Mouse (Mus musculus) MEL (cell line): Measurements from ENCODE around the gene Slc30a10. TPM values are rescaled to one million over a fixed set of nuclear protein-coding genes. Genes with fewer than 3 reads are reported as not detected.

ENCODE experiments used
- DNase-seq: peaks from one replicate; pipeline ENCODE4 v3.0.0; 2011; ENCODE audit warnings: low read depth, low spot score
- H3K27ac ChIP-seq: 2 replicates; pipeline ENCODE4 v1.5.1; 2012; ENCODE audit warnings: low read depth, mild to moderate bottlenecking, control low read depth, low read length, moderate library complexity; ENCODE audit not compliant: control insufficient read depth
- H3K27me3 ChIP-seq, 2 experiments: fragments of 150-350 bp in 1 of 2; sonication (generic) in 1 of 2; 2 replicates each; pipeline ENCODE4 v1.6.1; 2012; ENCODE audit warnings: low read length in 2 of 2, mild to moderate bottlenecking in 2 of 2, improper control_type of control experiment in 1 of 2, moderate library complexity in 1 of 2; ENCODE audit not compliant: insufficient read depth in 2 of 2, control insufficient read depth in 1 of 2
- H3K36me3 ChIP-seq, 2 experiments: 2 replicates each; pipeline ENCODE4 v1.6.1; 2012 to 2014; ENCODE audit warnings: low read length in 2 of 2, improper control_type of control experiment in 1 of 2, inconsistent platforms in 1 of 2, mild to moderate bottlenecking in 1 of 2; ENCODE audit not compliant: insufficient read depth in 2 of 2, control insufficient read depth in 1 of 2
- H3K4me1 ChIP-seq, 2 experiments: fragments of 150-350 bp in 1 of 2; sonication (generic) in 1 of 2; 2 replicates each; pipeline ENCODE4 v1.6.1; 2012; ENCODE audit warnings: low read length in 2 of 2, improper control_type of control experiment in 1 of 2, mild to moderate bottlenecking in 1 of 2; ENCODE audit not compliant: insufficient read depth in 2 of 2, control insufficient read depth in 1 of 2
- H3K4me3 ChIP-seq, 2 experiments: fragments of 150-350 bp in 1 of 2; sonication (generic) in 1 of 2; 2 replicates each; pipeline ENCODE4 v1.5.1; 2012; ENCODE audit warnings: low read depth in 2 of 2, low read length in 2 of 2, mild to moderate bottlenecking in 2 of 2, moderate library complexity in 2 of 2, control low read depth in 1 of 2, improper control_type of control experiment in 1 of 2; ENCODE audit not compliant: control insufficient read depth in 1 of 2, insufficient read depth in 1 of 2
- H3K79me2 ChIP-seq: 2 replicates; pipeline ENCODE4 v1.6.1; 2012; ENCODE audit warnings: mild to moderate bottlenecking, low read length, moderate library complexity; ENCODE audit not compliant: control insufficient read depth, poor library complexity, insufficient read depth
- H3K9ac ChIP-seq: 2 replicates; pipeline ENCODE4 v1.6.1; 2012; ENCODE audit warnings: low read depth, mild to moderate bottlenecking, control low read depth, low read length, moderate library complexity; ENCODE audit not compliant: control insufficient read depth, poor library complexity, severe bottlenecking
- H3K9me3 ChIP-seq: fragments of 150-350 bp; sonication (generic); replicated peaks from 2 replicates; pipeline ENCODE4 v1.6.1; 2012; ENCODE audit warnings: mild to moderate bottlenecking, low read length, improper control_type of control experiment, moderate library complexity; ENCODE audit not compliant: insufficient read depth
- CHD1 ChIP-seq: IDR thresholded peaks from 2 replicates; pipeline ENCODE4 v1.6.1; 2012; ENCODE audit warnings: low read depth, mild to moderate bottlenecking, inconsistent platforms, low read length, improper control_type of control experiment
- CTCF ChIP-seq, 3 experiments: IDR thresholded peaks in 2 of 3; conservative IDR thresholded peaks in 1 of 3; 2 replicates each; pipeline ENCODE4 v1.5.1; 2011 to 2012; ENCODE audit warnings: low read length in 3 of 3, low read depth in 2 of 3, mild to moderate bottlenecking in 2 of 3, improper control_type of control experiment in 1 of 3, inconsistent platforms in 1 of 3, mixed read lengths in 1 of 3, moderate library complexity in 1 of 3; ENCODE audit not compliant: control insufficient read depth in 1 of 3, insufficient read depth in 1 of 3, poor library complexity in 1 of 3, severe bottlenecking in 1 of 3
- E2F4 ChIP-seq: IDR thresholded peaks from 2 replicates; pipeline ENCODE4 v1.6.1; 2011; ENCODE audit warnings: low read depth, low read length, improper control_type of control experiment, borderline replicate concordance
- ELF1 ChIP-seq: IDR thresholded peaks from 2 replicates; pipeline ENCODE4 v1.6.1; 2014; ENCODE audit warnings: low read depth, mild to moderate bottlenecking, inconsistent platforms, low read length, improper control_type of control experiment, moderate library complexity
- GABPA ChIP-seq: IDR thresholded peaks from 2 replicates; pipeline ENCODE4 v1.6.1; 2012; ENCODE audit warnings: low read depth, mild to moderate bottlenecking, inconsistent platforms, low read length, improper control_type of control experiment, moderate library complexity
- GATA1 ChIP-seq: IDR thresholded peaks from 2 replicates; pipeline ENCODE4 v1.6.1; 2011; ENCODE audit warnings: low read depth, low read length, improper control_type of control experiment
- HCFC1 ChIP-seq: IDR thresholded peaks from 2 replicates; pipeline ENCODE4 v1.6.1; 2012; ENCODE audit warnings: low read depth, mild to moderate bottlenecking, inconsistent platforms, low read length, improper control_type of control experiment, moderate library complexity
- KAT2A ChIP-seq: conservative IDR thresholded peaks from 2 replicates; pipeline ENCODE4 v1.6.1; 2012; ENCODE audit warnings: low read depth, low read length, improper control_type of control experiment, inconsistent platforms
- MXI1 ChIP-seq: IDR thresholded peaks from 2 replicates; pipeline ENCODE4 v1.6.1; 2011; ENCODE audit warnings: mild to moderate bottlenecking, low read depth, low read length, improper control_type of control experiment
- MYB ChIP-seq: IDR thresholded peaks from 2 replicates; pipeline ENCODE4 v1.6.1; 2011; ENCODE audit warnings: mild to moderate bottlenecking, low read depth, low read length, improper control_type of control experiment
- NELFE ChIP-seq: IDR thresholded peaks from 2 replicates; pipeline ENCODE4 v1.6.1; 2011; ENCODE audit warnings: low read depth, low read length, improper control_type of control experiment
- POLR2A ChIP-seq, 2 experiments: IDR thresholded peaks; 2 replicates each; pipeline ENCODE4 v1.6.1; 2011 to 2012; ENCODE audit warnings: low read length in 2 of 2, mild to moderate bottlenecking in 2 of 2, control low read depth in 1 of 2, improper control_type of control experiment in 1 of 2, low read depth in 1 of 2, moderate library complexity in 1 of 2; ENCODE audit not compliant: control insufficient read depth in 1 of 2, insufficient read depth in 1 of 2, poor library complexity in 1 of 2
- POLR2AphosphoS2 ChIP-seq: IDR thresholded peaks from 2 replicates; pipeline ENCODE4 v1.6.1; 2011; ENCODE audit warnings: low read length, improper control_type of control experiment
- RAD21 ChIP-seq: IDR thresholded peaks from 2 replicates; pipeline ENCODE4 v1.6.1; 2011; ENCODE audit warnings: mild to moderate bottlenecking, low read depth, low read length, improper control_type of control experiment
- SIN3A ChIP-seq: IDR thresholded peaks from 2 replicates; pipeline ENCODE4 v1.6.1; 2012; ENCODE audit warnings: low read length, improper control_type of control experiment, inconsistent platforms
- SMC3 ChIP-seq: IDR thresholded peaks from 2 replicates; pipeline ENCODE4 v1.6.1; 2011; ENCODE audit warnings: low read depth, low read length, improper control_type of control experiment
- TAL1 ChIP-seq: IDR thresholded peaks from 2 replicates; pipeline ENCODE4 v1.6.1; 2012; ENCODE audit warnings: mild to moderate bottlenecking, inconsistent platforms, low read length, moderate library complexity, mixed read lengths
- TBP ChIP-seq: IDR thresholded peaks from 2 replicates; pipeline ENCODE4 v1.8.0; 2011; ENCODE audit warnings: low read depth, low read length, improper control_type of control experiment
- TCF12 ChIP-seq: IDR thresholded peaks from 2 replicates; pipeline ENCODE4 v1.6.1; 2014; ENCODE audit warnings: low read depth, mild to moderate bottlenecking, inconsistent platforms, low read length, improper control_type of control experiment, moderate library complexity
- UBTF ChIP-seq: IDR thresholded peaks from 2 replicates; pipeline ENCODE4 v1.6.1; 2012; ENCODE audit warnings: low read depth, mild to moderate bottlenecking, inconsistent platforms, low read length, improper control_type of control experiment, moderate library complexity, borderline replicate concordance; ENCODE audit not compliant: insufficient read depth
- USF1 ChIP-seq: IDR thresholded peaks from 2 replicates; pipeline ENCODE4 v1.6.1; 2014; ENCODE audit warnings: low read depth, mild to moderate bottlenecking, inconsistent platforms, low read length, improper control_type of control experiment, moderate library complexity
- USF2 ChIP-seq, 2 experiments: IDR thresholded peaks; 2 replicates each; pipeline ENCODE4 v1.6.1; 2011 to 2012; ENCODE audit warnings: improper control_type of control experiment in 2 of 2, low read length in 2 of 2, borderline replicate concordance in 1 of 2, inconsistent platforms in 1 of 2, low read depth in 1 of 2, mild to moderate bottlenecking in 1 of 2; ENCODE audit not compliant: insufficient read depth in 1 of 2
- ZC3H11A ChIP-seq: IDR thresholded peaks from 2 replicates; pipeline ENCODE4 v1.6.1; 2012; ENCODE audit warnings: low read depth, mild to moderate bottlenecking, inconsistent platforms, low read length, improper control_type of control experiment
- ZNF384 ChIP-seq: IDR thresholded peaks from 2 replicates; pipeline ENCODE4 v1.6.1; 2012; ENCODE audit warnings: low read depth, mild to moderate bottlenecking, inconsistent platforms, low read length, improper control_type of control experiment
- polyA plus RNA-seq, 2 experiments: library from polyadenylated mRNA; stranded (reverse) in 1 of 2; unstranded in 1 of 2; fragments of >175 nt in 1 of 2; fragments of >200 nt in 1 of 2; gene quantifications; 2 replicates each; pipeline versions ENCODE4 v1.2.1 to v1.2.4; 2012; ENCODE audit warnings: low replicate concordance in 2 of 2, low read depth in 1 of 2; ENCODE audit not compliant: insufficient read length in 2 of 2, insufficient read depth in 1 of 2, missing spikeins in 1 of 2
- total RNA-seq: library from RNA; depleted of rRNA; stranded (reverse); fragments of 300-350 nt; gene quantifications from 2 replicates; pipeline ENCODE4 v1.2.3, GENCODE M21; 2012

Gene Slc30a10
- total and polyA plus RNA-seq, 3 experiments, result 2.1 to 7.9 TPM; not detected in 1

DNA sequence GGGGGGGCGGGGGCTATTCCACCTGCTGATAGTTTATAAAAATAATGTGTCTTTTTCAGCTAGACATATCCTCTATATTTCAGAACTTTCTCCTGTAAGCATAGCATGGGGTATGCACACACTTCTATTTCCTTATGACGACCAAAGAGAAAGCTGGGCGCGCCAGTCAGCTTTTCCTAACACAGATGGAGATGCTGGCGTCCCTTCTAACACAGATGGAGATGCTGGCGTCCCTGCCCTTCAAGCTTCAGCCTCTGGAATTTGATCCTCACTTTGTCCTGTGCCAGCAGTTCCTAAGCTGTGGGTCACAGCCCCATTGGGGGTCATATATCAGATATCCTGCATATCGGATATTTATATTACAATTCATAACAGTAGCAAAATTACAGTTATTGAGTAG, 46.0 kb downstream of the Slc30a10 start:
- H3K79me2 ChIP-seq, result no peaks in the 10 kb centered on the region
- TF ChIP-seq TCF12 (no peak), POLR2A (IDR thresholded peaks at IDR 0.05; ENCODE audit: control insufficient read depth in 1 of 2, insufficient read depth in 1 of 2, low read depth in 1 of 2, low read length in 2 of 2, poor library complexity in 1 of 2) (no peak), UBTF (no peak), SIN3A (no peak), POLR2AphosphoS2 (no peak), NELFE (no peak), GATA1 (no peak), RAD21 (no peak), HCFC1 (no peak), USF2 (IDR thresholded peaks at IDR 0.05; ENCODE audit: borderline replicate concordance in 1 of 2, insufficient read depth in 1 of 2, low read depth in 1 of 2, low read length in 2 of 2) (no peak), CHD1 (no peak), USF1 (no peak), MXI1 (no peak), TAL1 (no peak)
- TF ChIP-seq, all 39 proteins: peak for 0
- H3K9ac ChIP-seq, result no peak overlapping the region
- H3K27ac ChIP-seq, result no peak overlapping the region
- no peak overlapping the region for H3K4me3 ChIP-seq
- no peaks in the 10 kb centered on the region for H3K9me3 ChIP-seq
- H3K27me3 ChIP-seq, result peaks cover 7 to 17% of the 10 kb centered on the region in 2 experiments
- no peak for DNase-seq
- H3K4me1 ChIP-seq, result peaks cover 0 to 3% of the 10 kb centered on the region in 2 experiments; a peak in 1 of 4 replicates
- H3K36me3 ChIP-seq, result no peaks in the 10 kb centered on the region; a peak in 1 of 4 replicates

DNA sequence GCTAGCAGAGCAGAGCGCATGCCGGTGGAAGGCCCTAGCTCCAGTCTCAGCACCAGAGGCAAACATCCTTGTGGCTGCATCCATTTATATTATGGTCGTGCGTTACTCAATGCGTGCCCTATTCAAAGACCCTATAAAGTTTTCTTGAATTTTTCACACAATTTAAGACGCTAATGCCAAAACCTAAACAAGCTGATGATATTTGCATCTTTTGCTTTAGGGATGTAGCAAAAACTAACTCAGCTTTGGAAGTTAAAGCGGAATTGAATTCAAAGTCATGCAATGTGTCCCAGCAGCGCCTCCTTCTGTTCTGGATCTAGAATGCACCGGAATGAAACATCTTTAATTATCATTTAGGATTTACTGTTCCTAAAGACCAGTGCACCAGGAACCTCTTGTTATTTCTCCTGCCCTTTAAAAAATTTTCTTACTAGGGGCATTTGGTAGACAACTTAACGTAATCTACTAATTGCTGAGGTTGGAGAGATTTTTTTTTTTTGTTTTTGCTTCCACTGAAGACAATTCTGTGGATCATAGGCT, 47.2 kb downstream of the Slc30a10 start:
- H3K36me3 ChIP-seq, result no peaks in the 10 kb centered on the region; a peak in 1 of 4 replicates
- no peaks in the 10 kb centered on the region for H3K79me2 ChIP-seq
- H3K27me3 ChIP-seq, result peaks cover 7 to 11% of the 10 kb centered on the region in 2 experiments
- peak; percentile 93 for TF ChIP-seq SMC3
- TF ChIP-seq ZC3H11A, result peak; percentile 91
- TF ChIP-seq NELFE, result no peak
- no peak for TF ChIP-seq KAT2A
- TF ChIP-seq ELF1, result no peak
- no peak for TF ChIP-seq GABPA
- no peak for TF ChIP-seq E2F4
- TF ChIP-seq CTCF (IDR thresholded peaks at IDR 0.05 in 2 of 3, conservative IDR thresholded peaks at IDR 0.05 in 1 of 3; ENCODE audit: control insufficient read depth in 1 of 3, insufficient read depth in 1 of 3, low read depth in 2 of 3, low read length in 3 of 3, poor library complexity in 1 of 3, severe bottlenecking in 1 of 3), result peak; percentile 59 to 92 (median 90)
- TF ChIP-seq MYB, result no peak
- TF ChIP-seq ZNF384, result no peak
- TF ChIP-seq MXI1, result no peak
- TF ChIP-seq TBP, result no peak
- no peak; the same call in 1 of the 2 replicates for TF ChIP-seq SIN3A
- peak; percentile 95 for TF ChIP-seq RAD21
- no peak for TF ChIP-seq CHD1
- peaks cover 0 to 3% of the 10 kb centered on the region in 2 experiments; a peak in 1 of 4 replicates for H3K4me1 ChIP-seq
- peak; percentile 74 for DNase-seq
- H3K9ac ChIP-seq, result no peak overlapping the region
- H3K27ac ChIP-seq, result no peak overlapping the region
- H3K9me3 ChIP-seq, result no peaks in the 10 kb centered on the region
- H3K4me3 ChIP-seq, result no peak overlapping the region
